Mouse (Mus musculus) bone marrow, adult 2 months (tissue): Measurements from ENCODE around the gene Btnl2. TPM values are rescaled to one million over a fixed set of nuclear protein-coding genes. Genes with fewer than 3 reads are reported as not detected.

Source experiments
- H3K27ac ChIP-seq: fragments of 200-500 bp; 2 replicates; pipeline ENCODE4 v1.5.1; 2012; ENCODE audit warnings: low read depth, mild to moderate bottlenecking, control low read depth, inconsistent platforms, low read length; ENCODE audit not compliant: control insufficient read depth, poor library complexity, insufficient read depth
- H3K4me1 ChIP-seq: fragments of 200-500 bp; 2 replicates; pipeline ENCODE4 v1.6.1; 2011; ENCODE audit warnings: low read length; ENCODE audit not compliant: control insufficient read depth, insufficient read depth
- H3K4me3 ChIP-seq: fragments of 200-500 bp; replicated peaks from 2 replicates; pipeline ENCODE3; 2011; ENCODE audit warnings: mild to moderate bottlenecking, low read depth, low read length, control low read depth; ENCODE audit not compliant: control insufficient read depth
- CTCF ChIP-seq: fragments of 200-500 bp; IDR thresholded peaks from 2 replicates; pipeline ENCODE4 v1.5.1; 2011; ENCODE audit warnings: low read length, control low read depth; ENCODE audit not compliant: control insufficient read depth, insufficient read depth
- POLR2A ChIP-seq: fragments of 200-500 bp; IDR thresholded peaks from 2 replicates; pipeline ENCODE4 v1.6.1; 2011; ENCODE audit warnings: low read depth, mild to moderate bottlenecking, control low read depth, low read length, borderline replicate concordance; ENCODE audit not compliant: control insufficient read depth
- WGBS: fragments of 180-500 bp; shearing (Covaris S2); methylation state at CpG from one replicate; pipeline ENCODE4 v1.1.7; 2018; 5-methylcytosine and 5-hydroxymethylcytosine counted together
- polyA plus RNA-seq: library from polyadenylated mRNA; stranded (reverse); fragments of >200 nt; gene quantifications from 2 replicates; pipeline ENCODE4 v1.2.4, GENCODE M21; 2011; ENCODE audit warnings: low replicate concordance; ENCODE audit not compliant: missing spikeins, insufficient read depth, insufficient read length

The Btnl2 gene
- polyA plus RNA-seq, 1 experiment, result 1.8 TPM

DNA sequence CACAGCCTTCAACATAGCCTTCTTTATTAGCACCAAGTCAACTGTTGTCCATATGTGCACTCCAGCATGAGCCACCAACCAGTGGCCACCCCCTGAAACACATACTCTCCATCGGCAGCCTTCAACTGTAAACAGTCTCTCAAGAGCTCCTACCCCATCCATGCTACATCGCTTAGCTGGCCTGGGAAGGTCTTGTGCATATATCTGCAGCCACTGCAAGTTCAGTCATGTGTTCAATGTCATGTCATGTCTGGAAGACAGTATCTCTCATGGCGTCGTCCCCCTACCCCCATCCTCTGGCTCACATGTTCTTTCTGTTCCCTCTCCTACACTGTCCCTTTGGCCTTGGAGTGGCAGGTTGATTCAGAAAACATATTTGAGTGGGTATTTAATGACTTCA lies 9.7 kb upstream of the Btnl2 start:
- Histone ChIP-seq H3K4me3 (no peak overlapping the region), H3K27ac (no peak overlapping the region), H3K4me1 (peaks cover 8% of the 10 kb centered on the region)
- 87% methylated on average over 4 of the region's 4 CpGs for WGBS
- TF ChIP-seq POLR2A (no peak), CTCF (no peak)

DNA sequence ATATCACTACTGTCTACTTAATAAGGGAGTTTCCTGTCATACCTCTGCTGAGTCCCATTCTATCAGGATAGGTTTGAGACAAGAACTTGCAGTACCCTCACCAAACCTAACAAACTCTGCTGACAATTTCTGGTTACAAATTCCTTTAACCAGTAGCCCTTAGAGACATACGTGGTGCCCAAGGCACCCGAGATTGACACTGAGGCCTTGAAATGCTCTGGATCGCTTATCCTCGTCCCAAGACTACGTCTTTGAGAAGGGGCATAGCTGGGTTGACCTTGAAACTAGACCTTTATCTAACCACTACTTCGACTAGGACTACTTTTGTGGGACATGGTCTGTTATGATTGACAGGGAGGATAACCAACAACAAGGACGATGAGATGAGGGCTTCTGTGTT lies 9.1 kb upstream of the Btnl2 start:
- Histone ChIP-seq H3K4me3 (no peak overlapping the region), H3K4me1 (peaks cover 8% of the 10 kb centered on the region), H3K27ac (no peak overlapping the region)
- TF ChIP-seq POLR2A, result no peak
- WGBS, result 75% methylated on average over 7 of the region's 7 CpGs

DNA sequence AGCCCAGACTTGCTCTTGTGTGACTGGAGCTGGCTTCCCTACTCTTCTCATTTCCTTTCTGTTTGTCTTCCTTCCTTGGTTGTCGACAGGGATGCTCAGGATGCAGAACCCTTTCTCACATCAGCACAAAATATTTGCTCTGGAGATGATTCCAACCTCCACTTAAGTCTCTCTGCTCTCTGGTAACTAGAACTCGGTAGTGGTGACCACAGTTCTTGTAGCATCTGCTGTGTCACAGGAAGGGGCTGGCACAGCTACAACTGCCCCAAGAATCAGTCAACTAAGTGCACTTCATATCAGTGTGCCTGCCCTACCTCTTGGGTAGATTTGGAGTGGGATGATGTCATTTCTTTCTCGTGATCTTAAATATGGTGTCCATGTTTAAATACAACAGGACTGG lies 8.6 kb upstream of the Btnl2 start:
- Histone ChIP-seq H3K4me3 (no peak overlapping the region), H3K27ac (no peak overlapping the region), H3K4me1 (peaks cover 7% of the 10 kb centered on the region)
- TF ChIP-seq POLR2A (no peak), CTCF (no peak)
- WGBS, result 6% methylated on average over 3 of the region's 3 CpGs

- 7% methylated on average over 6 of the region's 6 CpGs for WGBS
- H3K4me3 ChIP-seq, result peak overlapping the region; percentile 5
- no peak for TF ChIP-seq POLR2A
- H3K27ac ChIP-seq, result peak overlapping the region; percentile 76
- H3K4me1 ChIP-seq, result peaks cover 6% of the 10 kb centered on the region
Observed at GRCm38 (mm10) chr17:34347606-34348308, 6.9 kb upstream of the Btnl2 start.

GRCm38 (mm10) chr17:34349429-34349828 lies 5.2 kb upstream of the Btnl2 start:
- peaks cover 8% of the 10 kb centered on the region for H3K4me1 ChIP-seq
- H3K4me3 ChIP-seq, result no peak overlapping the region
- no peak for TF ChIP-seq POLR2A
- TF ChIP-seq CTCF, result peak; percentile 72
- no peak overlapping the region for H3K27ac ChIP-seq
- 0% methylated on average over 4 of the region's 4 CpGs for WGBS

GRCm38 (mm10) chr17:34354940-34355339 lies 318 bp downstream of the Btnl2 start:
- TF ChIP-seq CTCF (no peak), POLR2A (no peak)
- Histone ChIP-seq H3K4me3 (no peak overlapping the region), H3K27ac (peak overlapping the region; percentile 89), H3K4me1 (peaks cover 11% of the 10 kb centered on the region)
- 6% methylated on average over 1 of the region's 1 CpGs for WGBS

DNA sequence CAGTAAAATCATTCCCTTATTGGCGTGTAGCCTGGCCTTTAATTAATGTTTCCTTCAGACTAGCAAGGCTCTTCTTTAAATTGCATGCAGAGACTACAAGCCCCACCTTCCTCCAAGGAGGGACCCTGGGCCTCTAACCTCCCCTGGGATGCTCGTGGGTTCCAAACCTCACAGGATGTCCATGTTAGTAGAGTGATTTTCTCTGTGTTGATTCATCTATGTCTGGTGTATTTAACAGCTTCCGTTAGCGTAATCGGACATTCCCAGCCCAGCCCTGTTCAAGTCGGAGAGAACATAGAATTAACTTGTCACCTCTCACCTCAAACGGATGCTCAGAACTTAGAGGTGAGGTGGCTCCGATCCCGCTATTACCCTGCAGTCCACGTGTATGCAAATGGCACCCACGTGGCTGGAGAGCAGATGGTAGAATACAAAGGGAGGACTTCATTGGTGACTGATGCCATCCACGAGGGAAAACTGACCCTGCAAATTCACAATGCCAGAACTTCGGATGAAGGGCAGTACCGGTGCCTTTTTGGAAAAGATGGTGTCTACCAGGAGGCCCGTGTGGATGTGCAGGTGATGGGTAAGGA lies 8.4 kb downstream of the Btnl2 start:
- Histone ChIP-seq H3K4me1 (peaks cover 2% of the 10 kb centered on the region; the same call in 1 of the 2 replicates), H3K4me3 (no peak overlapping the region), H3K27ac (no peak overlapping the region)
- 78% methylated on average over 15 of the region's 15 CpGs for WGBS
- TF ChIP-seq CTCF, result no peak
- TF ChIP-seq POLR2A, result no peak

DNA sequence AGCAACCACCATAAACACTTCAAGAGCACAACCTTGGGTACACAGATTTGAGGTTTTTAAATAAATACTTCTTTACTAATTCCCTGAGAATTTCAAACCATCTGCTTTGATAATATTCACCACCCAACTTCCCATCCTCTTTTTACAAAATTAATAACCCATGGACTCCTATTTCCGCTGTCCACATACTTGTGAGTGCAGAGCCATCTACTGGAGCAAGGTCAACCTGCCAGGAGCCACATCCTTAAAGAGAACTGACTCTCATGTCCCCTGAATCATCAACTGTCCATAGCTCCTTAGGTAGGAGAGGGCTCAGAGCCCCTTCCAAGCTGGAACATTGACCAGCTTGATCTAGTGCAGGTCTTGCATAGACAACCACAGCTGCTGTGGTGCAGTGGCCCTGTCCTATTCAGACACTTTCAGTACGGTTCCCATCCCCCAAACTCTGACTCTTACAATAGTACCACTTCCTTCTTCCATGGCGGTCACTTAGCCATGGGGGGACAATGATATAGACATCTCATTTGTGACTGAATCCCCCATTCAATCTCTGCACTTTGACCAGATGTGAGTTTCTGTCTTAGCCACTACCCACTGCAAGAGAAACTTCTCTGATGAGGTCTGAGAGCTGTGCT lies 9.2 kb downstream of the Btnl2 start:
- 39% methylated on average over 3 of the region's 3 CpGs for WGBS
- Histone ChIP-seq H3K4me1 (peaks cover 2% of the 10 kb centered on the region; the same call in 1 of the 2 replicates), H3K4me3 (no peak overlapping the region), H3K27ac (no peak overlapping the region)
- TF ChIP-seq CTCF (no peak), POLR2A (no peak)
